Mouse (Mus musculus): ENCODE measurements around the gene Polr3b.

Polr3b gene

DNA sequence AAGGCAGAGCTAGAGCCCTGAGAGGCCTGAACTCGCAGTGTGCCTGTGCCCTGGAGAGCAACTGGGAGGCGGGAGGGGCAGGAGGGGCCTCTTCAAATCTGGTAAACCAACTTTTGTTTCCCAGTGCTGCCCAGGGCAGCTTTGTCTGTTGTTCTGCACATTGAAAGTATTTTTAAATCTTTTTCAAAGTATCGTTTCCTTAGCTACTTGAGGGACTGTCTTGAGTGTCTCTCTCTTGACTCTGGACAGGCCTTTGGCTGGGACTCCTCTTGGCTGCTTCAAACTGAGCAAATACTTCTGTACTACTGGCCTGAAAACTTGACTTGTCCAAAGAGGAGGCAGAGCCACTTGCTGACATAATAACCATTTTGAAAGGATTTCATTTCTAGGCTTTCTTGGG, 11.3 kb upstream of the Polr3b start:
- DNase-seq (ENCODE audit: low spot score): no peak

DNA sequence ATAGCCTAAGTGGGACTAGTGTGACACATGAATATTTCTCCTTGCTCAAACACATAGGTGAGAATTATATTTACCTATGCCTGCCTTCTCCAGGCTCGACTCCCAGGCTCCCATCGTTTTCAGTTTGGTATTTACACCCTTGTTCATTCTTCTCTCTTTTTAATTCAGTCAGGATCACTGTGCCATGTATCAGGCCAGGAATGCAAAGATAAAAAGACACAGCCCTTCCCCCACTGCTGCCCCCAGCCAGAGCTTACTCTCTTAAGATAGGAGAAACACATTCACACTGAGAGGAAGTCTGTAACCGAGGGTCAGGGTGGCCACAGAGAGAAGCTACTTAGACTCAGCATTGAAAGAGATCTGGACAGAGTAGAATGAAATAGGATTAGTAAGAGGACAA, 10.4 kb upstream of the Polr3b start:
- DNase-seq (ENCODE audit: low spot score): no peak

DNA sequence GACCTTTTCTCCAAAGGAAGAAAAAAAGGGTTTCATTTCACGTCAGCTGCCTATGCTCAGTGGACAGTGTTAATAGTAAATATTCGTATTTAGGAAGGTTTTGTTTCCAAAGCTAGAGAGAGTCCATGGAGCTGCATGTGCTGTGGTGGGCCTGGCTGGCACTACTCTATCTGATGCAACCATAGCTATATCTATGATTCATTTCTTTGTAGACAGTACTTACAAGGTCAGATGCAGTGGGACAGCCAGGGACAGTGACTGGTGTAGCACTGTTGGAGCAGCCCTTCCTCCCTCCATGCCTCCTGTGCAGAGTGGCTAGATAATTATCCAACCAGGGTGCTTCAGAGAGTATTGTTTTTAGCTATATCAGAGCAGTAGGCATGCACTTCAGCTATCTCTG, 9.8 kb upstream of the Polr3b start:
- no peak for DNase-seq (ENCODE audit: low spot score)

DNA sequence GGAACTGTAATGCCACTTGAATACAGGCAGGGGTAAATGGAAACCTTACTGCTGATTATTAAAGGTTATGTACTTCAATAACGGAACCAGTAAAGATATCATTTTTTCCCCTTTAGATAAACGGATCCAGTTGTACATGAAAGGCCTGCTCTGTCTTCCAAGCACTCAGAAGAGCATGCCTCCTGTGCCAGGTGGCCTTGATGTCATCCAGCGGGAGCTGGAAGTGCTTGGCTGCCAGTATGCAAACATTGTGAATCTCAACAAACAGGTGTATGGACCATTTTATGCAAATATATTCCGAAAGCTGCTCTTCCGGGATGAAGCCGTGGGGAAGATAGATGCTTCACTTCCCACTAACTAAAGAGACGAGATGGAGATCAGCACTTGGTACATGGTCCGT, 8.7 kb upstream of the Polr3b start:
- DNase-seq (ENCODE audit: low spot score): no peak

DNA sequence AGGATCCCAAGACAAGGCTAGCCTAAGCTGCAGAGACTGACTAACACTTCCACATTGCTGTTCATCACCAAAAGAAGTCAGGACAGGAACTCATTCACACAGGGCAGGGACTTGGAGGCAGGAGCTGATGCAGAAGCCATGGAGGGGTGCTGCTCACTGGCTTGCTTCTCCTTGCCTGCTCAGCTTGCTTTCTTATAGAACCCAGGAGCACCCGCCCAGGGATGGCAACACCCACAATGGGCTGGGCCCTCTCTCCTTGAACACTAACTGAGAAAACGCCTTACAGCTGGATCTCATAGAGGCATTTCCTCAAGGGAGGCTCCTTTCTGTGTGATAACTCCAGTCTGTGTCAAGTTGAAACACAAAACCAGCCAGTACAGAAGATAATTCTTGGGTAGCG, 7.0 kb upstream of the Polr3b start:
- no peak for DNase-seq (ENCODE audit: low spot score)

DNA sequence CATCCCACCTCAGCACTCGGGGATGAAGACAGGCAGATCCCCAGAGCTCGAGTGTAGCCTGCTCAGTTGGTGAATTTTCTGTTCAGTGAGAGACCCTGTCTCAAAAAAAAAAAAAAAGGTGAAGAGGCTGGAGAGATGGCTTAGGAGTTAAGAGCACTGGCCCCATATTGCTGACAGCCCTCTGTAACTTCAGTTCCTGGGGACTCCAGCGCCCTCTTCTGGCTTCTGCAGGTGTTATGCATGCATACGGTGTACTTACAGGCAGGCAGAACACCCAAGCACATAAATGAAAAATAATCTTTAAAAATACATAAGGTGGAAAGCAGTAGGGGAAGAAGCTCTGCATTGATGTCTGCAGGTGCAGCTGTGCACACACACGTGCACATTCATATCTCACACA, 9.1 kb downstream of the Polr3b start:
- no peak for DNase-seq (ENCODE audit: low spot score)

DNA sequence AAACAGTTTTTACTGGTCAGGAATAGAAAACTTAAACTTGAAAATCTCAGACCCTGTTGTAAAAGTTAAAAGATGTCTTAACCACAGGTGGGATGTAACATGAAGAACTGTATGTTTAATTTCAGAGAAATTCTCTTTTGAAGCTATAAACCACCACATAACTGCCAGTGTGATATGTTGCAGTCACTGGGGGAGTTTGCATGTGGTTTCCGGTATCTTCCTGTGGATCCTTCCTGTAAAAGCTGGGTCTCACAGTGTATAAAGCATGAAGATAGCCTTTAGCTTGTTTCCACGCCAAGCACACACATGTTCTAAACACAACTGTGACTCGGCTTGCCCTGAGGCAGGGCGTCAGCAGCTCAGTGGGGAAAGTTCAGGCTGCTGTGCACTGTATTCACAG, 9.9 kb downstream of the Polr3b start:
- no peak for DNase-seq (ENCODE audit: low spot score)

DNA sequence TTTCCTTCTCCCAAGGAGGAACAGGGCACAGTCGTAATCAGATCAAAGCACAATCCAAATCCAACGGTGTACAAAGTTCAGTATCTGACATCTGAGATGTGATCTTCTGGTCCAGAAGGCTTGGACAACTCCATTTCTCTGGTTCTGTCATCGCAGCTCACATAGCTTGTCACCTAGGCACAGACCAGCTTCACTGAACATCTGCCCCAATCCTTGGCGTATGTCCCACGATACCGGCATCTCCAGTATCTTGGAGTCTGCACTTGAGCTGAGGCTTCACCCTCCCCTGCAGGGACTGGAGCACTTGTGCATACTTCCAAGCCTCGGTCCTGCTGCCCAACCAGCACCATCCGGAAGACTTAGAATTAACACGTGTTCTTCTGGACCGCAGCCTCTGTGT, 14.6 kb downstream of the Polr3b start:
- DNase-seq (ENCODE audit: low spot score): no peak

DNA sequence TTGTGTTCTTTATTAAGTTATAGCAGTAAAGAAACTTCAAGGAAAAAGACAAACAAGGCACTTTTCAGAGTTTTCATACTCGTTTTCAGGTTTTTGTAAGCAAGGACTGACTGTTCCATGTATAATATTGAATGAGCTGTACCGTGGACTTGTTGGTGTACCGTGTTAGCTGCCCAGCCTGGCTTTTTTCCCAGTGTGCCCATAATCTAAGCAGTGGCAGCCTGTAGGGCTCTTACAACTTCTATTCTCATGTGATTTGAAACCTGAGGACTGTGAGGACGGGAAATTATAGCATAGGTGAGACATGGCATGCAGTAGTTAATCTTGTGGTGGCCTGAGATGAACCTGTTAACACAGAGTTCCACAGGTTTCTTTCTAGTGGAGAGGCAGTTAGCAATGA, 16.3 kb downstream of the Polr3b start:
- no peak for DNase-seq (ENCODE audit: low spot score)

DNA sequence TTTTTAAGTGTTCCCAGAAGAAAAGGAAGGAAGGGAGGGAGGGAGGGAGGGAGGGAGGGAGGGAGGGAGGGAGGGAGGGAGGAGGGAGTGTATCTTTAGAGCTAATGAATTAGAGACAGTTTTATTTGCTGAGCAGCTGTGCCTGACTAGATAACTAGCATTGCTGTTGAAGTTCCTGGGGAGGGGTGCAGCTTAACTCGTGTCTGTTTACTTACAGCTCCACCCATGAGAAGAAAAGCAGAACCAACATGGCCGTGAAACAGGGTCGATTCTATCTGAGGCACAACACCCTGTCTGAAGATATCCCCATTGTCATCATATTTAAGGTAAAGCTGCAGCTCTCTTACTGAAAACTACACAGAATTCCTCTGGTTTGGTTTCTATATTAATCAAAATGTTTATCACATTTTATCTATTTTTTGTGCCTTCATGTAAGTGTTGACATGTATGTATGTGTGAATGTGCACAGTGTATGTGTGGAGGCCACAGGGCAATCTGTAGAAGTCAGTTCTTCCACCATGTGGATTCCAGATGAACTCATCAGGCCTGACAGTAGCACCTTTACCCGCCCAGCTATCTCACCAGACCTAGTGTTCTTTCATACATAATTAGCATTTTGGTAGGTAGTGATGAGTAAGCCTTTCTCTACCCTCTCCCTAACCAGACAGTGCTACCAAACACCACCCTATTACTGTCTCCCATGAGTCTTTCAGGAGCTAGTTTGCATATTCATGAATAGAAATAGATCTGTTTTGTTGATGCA, 17.6 kb downstream of the Polr3b start:
- DNase-seq (ENCODE audit: low spot score): no peak

DNA sequence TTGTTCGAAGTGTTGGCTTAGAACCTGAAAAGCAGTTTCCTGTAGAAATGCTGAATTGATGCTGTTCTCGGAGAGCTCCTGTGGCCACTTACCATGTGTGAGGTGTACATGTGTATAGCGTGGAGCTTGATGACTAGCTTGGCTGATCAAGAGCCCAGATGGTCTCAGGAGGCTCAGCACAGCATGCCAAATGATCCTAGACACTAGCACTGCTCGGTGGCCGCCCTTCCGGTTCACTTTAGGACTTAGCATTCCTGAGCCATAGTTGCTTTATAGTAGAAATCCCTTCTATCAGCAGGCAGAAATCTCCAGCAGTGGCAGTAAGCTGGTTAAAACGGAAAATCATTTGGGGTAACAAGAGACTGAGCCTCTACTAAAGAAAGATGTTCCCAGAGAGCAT, 18.8 kb downstream of the Polr3b start:
- DNase-seq (ENCODE audit: low spot score): no peak

DNA sequence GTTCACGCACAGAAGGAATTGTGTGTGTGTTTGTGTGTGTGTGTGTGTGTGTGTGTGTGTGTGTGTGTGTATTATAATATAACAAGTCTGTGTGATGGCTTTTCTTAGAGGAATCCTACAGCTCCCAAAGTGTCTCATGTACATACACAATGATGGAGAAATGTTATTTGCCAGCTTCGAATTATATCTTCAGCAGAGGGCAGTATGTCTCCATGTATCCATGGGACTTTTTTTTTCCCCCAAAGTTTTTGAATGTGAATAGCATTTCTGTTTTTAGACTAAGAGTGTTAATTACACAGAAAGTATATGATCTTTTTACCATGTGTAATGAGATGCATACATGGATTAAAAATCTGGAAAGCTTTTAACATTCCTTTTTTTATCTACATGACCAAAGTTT, 19.5 kb downstream of the Polr3b start:
- DNase-seq (ENCODE audit: low spot score): no peak

DNA sequence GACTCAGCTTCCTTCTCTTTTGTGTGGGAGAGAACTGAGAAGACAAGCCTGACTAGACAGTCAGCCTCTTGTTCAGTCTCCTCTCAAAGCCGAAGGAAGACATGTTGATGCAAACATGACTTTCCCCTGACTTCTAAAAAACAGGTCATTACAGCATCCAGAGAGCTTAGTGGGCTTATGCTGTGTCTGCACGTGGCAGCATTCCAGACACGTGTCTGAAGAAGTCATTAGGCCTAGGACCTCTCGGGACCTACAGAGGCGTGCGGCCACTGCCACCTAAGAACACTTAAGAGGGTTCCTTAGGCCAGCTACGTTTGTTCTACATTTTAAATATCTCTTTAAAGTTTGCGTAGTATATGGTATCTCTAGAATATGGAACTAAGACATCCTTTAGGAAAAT, 23.8 kb downstream of the Polr3b start:
- DNase-seq (ENCODE audit: low spot score): no peak

DNA sequence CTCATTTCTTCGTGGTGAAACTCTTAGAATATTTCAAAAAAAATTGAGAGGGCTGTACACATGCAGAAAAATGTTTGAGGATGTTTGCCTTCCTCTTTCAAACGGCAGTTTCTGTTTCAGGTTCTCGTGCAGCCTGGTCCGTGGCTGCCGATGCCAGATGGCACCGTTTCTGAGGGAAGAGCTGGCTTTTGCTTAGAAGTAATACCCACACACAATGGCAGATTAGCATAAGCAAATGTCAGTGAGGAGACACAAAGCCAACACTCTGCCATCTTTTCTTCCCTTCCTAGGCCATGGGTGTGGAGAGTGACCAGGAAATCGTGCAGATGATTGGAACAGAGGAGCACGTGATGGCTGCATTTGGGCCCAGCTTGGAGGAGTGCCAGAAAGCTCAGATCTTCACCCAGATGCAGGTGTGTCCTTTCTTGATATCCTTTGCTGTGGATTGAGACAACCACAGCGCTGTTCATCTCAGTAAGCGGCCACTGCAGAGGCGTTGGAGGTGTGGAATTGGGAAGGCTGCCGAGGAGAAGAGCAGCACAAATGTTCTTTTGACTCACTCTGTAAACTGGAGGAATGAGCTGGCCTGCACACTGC, 24.5 kb downstream of the Polr3b start:
- DNase-seq (ENCODE audit: low spot score): no peak

DNA sequence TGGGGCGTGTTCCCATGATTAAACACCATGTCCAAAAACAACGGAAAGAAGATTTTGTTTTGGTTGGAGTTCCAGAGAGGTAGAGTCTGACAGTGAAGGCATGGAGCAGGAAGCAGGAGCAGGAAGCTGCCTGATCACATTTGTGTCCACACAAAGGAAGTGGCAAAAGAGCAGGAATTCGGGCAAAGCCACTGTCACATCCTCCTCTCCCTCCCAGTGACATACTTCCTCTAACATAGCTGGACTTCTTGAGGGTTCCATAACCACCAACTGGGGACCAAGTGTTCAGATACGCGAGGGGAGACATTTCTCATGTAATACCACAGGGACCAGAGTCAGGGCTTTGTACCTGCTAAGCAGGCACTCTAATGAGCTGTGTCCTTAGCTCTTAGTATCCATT, 25.2 kb downstream of the Polr3b start:
- no peak for DNase-seq (ENCODE audit: low spot score)

DNA sequence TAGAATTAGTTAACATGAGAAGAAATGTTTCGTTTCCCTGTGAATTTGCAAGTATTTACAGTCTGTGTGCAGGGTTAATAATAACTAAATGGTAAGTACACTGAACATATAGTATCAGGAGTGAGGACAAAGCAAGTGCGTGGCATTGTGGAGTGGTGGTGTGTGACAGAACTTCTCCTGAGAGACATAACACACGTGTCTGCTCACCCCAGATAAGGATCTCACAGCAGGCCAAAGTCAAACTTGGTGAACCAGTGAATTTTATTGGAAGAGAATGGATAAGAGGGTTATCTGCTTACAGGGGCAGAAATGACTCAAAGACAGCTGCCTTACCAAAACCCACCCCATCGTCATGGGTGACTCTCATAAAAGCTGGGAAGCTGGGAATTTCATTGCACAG, 26.8 kb downstream of the Polr3b start:
- no peak for DNase-seq (ENCODE audit: low spot score)

DNA sequence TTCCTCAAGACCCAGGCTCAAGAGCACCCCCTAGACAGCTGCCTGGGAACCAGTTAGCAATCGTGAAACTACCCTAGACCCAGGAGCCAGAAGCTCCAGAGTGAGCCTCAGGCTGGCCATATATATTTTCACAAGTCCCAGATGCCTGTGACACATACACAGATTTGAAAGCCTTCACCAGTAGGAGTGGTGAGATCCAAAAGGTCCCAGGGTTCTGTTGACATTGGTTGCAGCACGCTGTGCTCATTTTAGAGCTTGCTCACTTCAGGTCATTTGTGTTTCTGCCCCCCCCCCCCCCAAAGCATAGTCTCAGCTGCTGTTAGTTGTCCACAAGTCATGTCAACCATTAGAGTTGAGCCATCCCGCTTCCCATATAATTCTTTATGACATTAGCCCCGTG, 31.9 kb downstream of the Polr3b start:
- no peak for DNase-seq (ENCODE audit: low spot score)

DNA sequence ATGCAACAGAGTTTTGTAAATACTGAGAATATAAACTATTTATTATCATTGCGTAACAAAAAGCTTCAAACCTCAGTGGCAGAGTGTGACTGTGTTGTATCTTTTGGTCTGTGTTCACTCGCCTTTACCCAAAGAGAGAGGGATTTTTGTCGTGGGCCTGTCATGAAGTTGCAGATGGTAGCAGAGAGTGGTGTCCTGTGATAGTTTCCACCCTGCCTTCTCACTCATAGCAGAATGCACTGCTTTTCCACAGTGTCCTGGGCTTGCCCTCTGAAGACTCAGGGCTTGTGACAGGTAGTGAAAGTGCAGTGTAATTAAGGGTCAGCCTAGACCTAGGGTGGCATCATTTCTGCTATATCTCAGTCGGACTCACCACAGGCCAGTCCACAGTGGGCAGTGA, 32.6 kb downstream of the Polr3b start:
- no peak for DNase-seq (ENCODE audit: low spot score)

DNA sequence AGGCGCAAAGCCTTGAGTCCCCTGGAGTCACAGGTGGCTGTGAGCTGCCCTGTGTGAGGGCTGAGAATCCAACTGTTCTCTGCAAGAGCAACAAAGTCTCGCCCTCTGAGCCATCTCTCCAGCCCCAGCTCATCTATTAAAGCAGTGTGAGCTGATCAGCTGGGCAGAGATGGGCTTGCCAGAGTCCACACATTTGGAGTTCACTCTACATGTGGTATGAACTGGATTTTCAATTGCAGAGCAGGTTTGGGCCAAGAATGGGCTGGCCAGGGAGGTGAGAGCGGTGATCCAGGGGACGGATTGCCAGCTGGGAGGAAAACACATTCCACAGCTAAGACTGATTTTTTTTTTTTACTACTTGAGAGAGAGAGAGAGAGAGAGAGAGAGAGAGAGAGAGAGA, 34.5 kb downstream of the Polr3b start:
- DNase-seq (ENCODE audit: low spot score): no peak

DNA sequence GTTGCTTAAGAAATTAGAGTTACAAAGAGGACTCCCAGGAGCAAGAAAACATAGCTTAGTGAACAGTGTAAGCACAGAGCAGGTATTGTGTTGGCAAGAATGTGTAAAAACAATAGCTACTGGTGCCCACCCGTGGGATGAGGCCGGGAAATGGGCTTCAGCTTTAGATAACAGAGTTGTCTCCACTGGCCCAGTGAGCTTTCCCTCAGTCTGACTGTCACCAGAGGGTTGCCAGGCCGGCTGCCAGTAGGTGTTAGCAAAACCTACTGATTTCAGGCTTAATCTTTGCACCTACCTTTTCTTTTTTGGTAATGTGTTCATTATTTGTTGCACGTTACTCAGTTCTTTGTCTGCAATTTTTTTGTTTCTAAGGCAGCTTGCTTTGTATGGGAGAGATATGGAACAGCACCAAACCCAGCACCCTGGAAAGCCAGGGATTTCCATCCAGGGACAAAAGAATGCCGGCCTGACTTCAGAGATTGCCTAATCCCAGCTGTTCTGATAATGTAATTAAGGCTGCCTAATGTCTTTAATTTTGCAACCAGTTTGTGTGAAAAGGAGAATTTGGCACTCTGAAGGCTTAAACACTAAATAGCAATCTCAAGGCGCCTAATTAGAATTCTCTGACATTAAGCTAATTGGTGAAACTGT, 35.5 kb downstream of the Polr3b start:
- no peak for DNase-seq (ENCODE audit: low spot score)

DNA sequence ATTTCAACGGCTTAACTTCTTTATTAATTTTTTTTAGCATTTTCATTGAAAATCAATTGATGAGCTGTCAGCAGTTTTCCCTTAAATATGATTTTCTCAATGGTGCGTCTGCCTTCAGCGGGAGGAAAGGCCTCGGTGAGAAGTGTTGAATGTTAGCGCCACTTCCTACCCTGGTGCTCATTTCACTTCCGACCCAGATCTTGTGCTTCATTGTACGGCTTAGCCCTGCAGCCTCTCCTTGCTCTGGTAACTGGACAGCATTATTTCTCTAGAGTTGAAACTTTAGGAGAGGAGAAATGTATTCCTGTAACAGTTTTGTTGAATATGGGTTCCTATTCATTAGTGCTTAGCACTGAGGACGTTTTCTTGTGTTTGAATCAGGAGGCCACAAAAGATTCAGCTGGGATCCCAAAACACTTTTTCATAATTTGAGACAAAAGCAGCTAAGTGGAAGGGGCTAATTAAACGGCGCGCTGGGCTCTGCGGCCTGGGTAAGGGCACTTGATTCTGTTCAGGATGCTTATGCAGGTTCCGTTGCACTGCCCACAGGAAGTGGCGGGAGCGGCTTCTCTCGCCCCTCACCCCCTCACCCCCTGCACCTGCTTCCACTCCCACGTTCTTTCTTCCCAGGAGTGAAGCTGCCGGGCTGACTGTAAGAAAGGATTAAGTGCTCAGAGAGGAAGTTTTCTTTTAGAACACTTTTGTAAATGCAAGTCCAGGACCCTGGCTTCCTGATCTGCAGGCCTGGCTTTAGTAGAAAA, 36.2 kb downstream of the Polr3b start:
- no peak for DNase-seq (ENCODE audit: low spot score)

DNA sequence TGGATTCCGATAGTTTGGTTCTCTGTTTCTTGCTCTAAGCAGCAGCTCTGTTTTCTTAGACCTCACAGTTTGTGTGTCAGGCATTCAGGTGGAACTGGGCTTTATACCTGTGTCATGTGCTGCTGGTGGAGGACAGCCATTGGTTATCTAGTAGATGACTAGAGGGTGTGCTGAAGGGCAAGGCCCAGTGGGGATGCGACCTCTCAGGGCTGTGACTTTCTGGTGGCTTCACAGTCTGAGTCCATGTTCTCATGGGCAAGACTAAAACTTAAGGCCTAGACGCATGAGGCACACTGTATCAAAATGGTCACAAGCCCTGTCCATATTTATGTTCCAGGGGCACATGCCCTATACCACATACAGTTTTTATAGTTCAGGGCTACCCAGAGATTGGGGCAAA, 37.2 kb downstream of the Polr3b start:
- DNase-seq (ENCODE audit: low spot score): no peak

DNA sequence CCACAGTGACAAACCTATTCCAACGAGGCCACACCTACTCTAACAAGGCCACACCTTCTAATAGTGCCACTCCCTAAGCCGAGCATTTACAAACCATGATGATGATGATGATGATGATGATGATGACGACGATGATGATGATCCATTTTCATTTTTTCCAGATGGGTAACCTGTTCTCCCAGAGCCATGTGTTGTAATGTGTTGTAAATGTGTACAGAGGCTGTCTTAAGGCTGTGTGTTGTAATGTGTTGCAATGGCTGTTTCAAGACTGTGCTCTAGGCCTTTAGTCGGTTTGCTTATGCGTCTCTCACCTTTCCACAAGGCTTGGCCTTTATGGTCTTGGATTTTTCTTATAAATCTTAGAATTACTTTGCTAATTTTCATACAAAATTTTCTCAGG, 40.0 kb downstream of the Polr3b start:
- no peak for DNase-seq (ENCODE audit: low spot score)

Measured in ovary, postnatal 14 days (tissue).